In genomic region chr2:65022363-65023240, GRCm38 (mm10) we compare ENCODE assay signal across 8 mouse cellular contexts. TPM values are rescaled to one million over a fixed set of nuclear protein-coding genes. Genes with fewer than 3 reads are reported as not detected.
DNase-seq lines count a peak whose midpoint lies in the region; ATAC-seq and TF ChIP-seq lines count a peak whose summit lies in the region.

No protein-coding gene starts in this region.

- H3K4me2 ChIP-seq in embryonic facial prominence, embryonic 11.5 days (ENCODE audit: low read depth, low read length) = peak overlapping the region; percentile 100
- H3K4me2 ChIP-seq in limb, embryonic 14.5 days (replicated peaks; ENCODE audit: low read depth, low read length, severe bottlenecking) = peak overlapping the region; percentile 98
- H3K4me2 ChIP-seq in midbrain, embryonic 15.5 days = peak overlapping the region; percentile 96
- peak overlapping the region; percentile 97 for H3K4me2 ChIP-seq in stomach, embryonic 15.5 days

- no peaks in the 10 kb centered on the region for H3K9me3 ChIP-seq in erythroblast, embryonic 14.5 days (ENCODE audit: control insufficient read depth, low read length)
- H3K9me3 ChIP-seq in embryonic facial prominence, embryonic 11.5 days (replicated peaks; ENCODE audit: control insufficient read depth, low read length) = no peaks in the 10 kb centered on the region
- no peaks in the 10 kb centered on the region for H3K9me3 ChIP-seq in limb, embryonic 14.5 days (ENCODE audit: control insufficient read depth, low read length)
- H3K9me3 ChIP-seq in midbrain, embryonic 15.5 days = no peaks in the 10 kb centered on the region
- H3K9me3 ChIP-seq in stomach, embryonic 15.5 days = no peaks in the 10 kb centered on the region

- H3K36me3 ChIP-seq in erythroblast, embryonic 14.5 days (ENCODE audit: control insufficient read depth) = no peaks in the 10 kb centered on the region
- H3K36me3 ChIP-seq in embryonic facial prominence, embryonic 11.5 days (replicated peaks; ENCODE audit: control insufficient read depth, insufficient read depth, low read depth, low read length) = no peaks in the 10 kb centered on the region
- no peaks in the 10 kb centered on the region for H3K36me3 ChIP-seq in limb, embryonic 14.5 days (ENCODE audit: control insufficient read depth, insufficient read depth, low read length)
- no peaks in the 10 kb centered on the region for H3K36me3 ChIP-seq in midbrain, embryonic 15.5 days (replicated peaks)
- H3K36me3 ChIP-seq in stomach, embryonic 15.5 days = no peaks in the 10 kb centered on the region

- H3K9ac ChIP-seq in embryonic facial prominence, embryonic 11.5 days (replicated peaks; ENCODE audit: low read length) = peak overlapping the region; percentile 58
- H3K9ac ChIP-seq in limb, embryonic 14.5 days (ENCODE audit: low read depth, low read length, severe bottlenecking) = peak overlapping the region; percentile 66
- H3K9ac ChIP-seq in midbrain, embryonic 15.5 days = peak overlapping the region; percentile 81
- H3K9ac ChIP-seq in stomach, embryonic 15.5 days = peak overlapping the region; percentile 47

- H3K4me3 ChIP-seq in erythroblast, embryonic 14.5 days (replicated peaks) = peak overlapping the region; percentile 61
- peak overlapping the region; percentile 67 for H3K4me3 ChIP-seq in embryonic facial prominence, embryonic 11.5 days (ENCODE audit: low read depth, low read length)
- peak overlapping the region; percentile 70 for H3K4me3 ChIP-seq in limb, embryonic 14.5 days (replicated peaks; ENCODE audit: low read length)
- H3K4me3 ChIP-seq in midbrain, embryonic 15.5 days = peak overlapping the region; percentile 79
- peak overlapping the region; percentile 60 for H3K4me3 ChIP-seq in stomach, embryonic 15.5 days (replicated peaks)

- TF ChIP-seq POLR2A in limb, embryonic 14.5 days (IDR thresholded peaks at IDR 0.05; ENCODE audit: borderline replicate concordance, extremely low read depth, insufficient read depth, insufficient read length) = no peak

- H3K27ac ChIP-seq in embryonic facial prominence, embryonic 11.5 days (replicated peaks; ENCODE audit: low read depth, low read length) = no peak overlapping the region
- H3K27ac ChIP-seq in limb, embryonic 14.5 days (replicated peaks; ENCODE audit: low read depth, low read length) = no peak overlapping the region
- H3K27ac ChIP-seq in midbrain, embryonic 15.5 days = peak overlapping the region; percentile 58
- no peak overlapping the region for H3K27ac ChIP-seq in stomach, embryonic 15.5 days

- H3K4me1 ChIP-seq in erythroblast, embryonic 14.5 days (ENCODE audit: control insufficient read depth) = peaks cover 3% of the 10 kb centered on the region
- no peaks in the 10 kb centered on the region for H3K4me1 ChIP-seq in embryonic facial prominence, embryonic 11.5 days (ENCODE audit: control insufficient read depth, insufficient read depth, low read length)
- peaks cover 7% of the 10 kb centered on the region; the same call in 1 of the 2 replicates for H3K4me1 ChIP-seq in limb, embryonic 14.5 days (ENCODE audit: control insufficient read depth, insufficient read depth, low read length)
- H3K4me1 ChIP-seq in midbrain, embryonic 15.5 days = peaks cover 17% of the 10 kb centered on the region; the same call in 1 of the 2 replicates
- peaks cover 6% of the 10 kb centered on the region; the same call in 1 of the 2 replicates for H3K4me1 ChIP-seq in stomach, embryonic 15.5 days

- no peak for ATAC-seq in erythroblast, adult 5-6 weeks (replicated peaks; ENCODE audit: low FRiP score, poor library complexity, severe bottlenecking)
- peak; percentile 87 for ATAC-seq in embryonic facial prominence, embryonic 11.5 days (replicated peaks; ENCODE audit: insufficient number of reproducible peaks, low FRiP score, low TSS enrichment, low read depth)
- ATAC-seq in limb, embryonic 14.5 days (ENCODE audit: low FRiP score, low read depth) = peak; percentile 83
- peak; percentile 87 for ATAC-seq in midbrain, embryonic 15.5 days (replicated peaks)
- ATAC-seq in stomach, embryonic 15.5 days (ENCODE audit: insufficient read depth, low FRiP score, low read depth) = peak; percentile 90

- H3K27me3 ChIP-seq in erythroblast, embryonic 14.5 days (ENCODE audit: control insufficient read depth) = peaks cover 19% of the 10 kb centered on the region
- no peaks in the 10 kb centered on the region for H3K27me3 ChIP-seq in embryonic facial prominence, embryonic 11.5 days (ENCODE audit: control insufficient read depth, insufficient read depth, low read length)
- no peaks in the 10 kb centered on the region for H3K27me3 ChIP-seq in limb, embryonic 14.5 days (ENCODE audit: control insufficient read depth, insufficient read depth, low read length)
- H3K27me3 ChIP-seq in midbrain, embryonic 15.5 days (replicated peaks) = no peaks in the 10 kb centered on the region
- H3K27me3 ChIP-seq in stomach, embryonic 15.5 days (replicated peaks) = no peaks in the 10 kb centered on the region

- peak; percentile 66 for DNase-seq in embryonic facial prominence, embryonic 11.5 days (ENCODE audit: low spot score)
- DNase-seq in heart, adult 18-20 months = peak; percentile 84 to 85
- peak; percentile 77 for DNase-seq in kidney, adult 18-20 months
- peak; percentile 29 for DNase-seq in limb, embryonic 14.5 days (ENCODE audit: low spot score)

- 1% methylated on average over 64 of the region's 71 CpGs for WGBS in embryonic facial prominence, embryonic 11.5 days
- WGBS in limb, embryonic 14.5 days = under 1% methylated on average over 45 of the region's 71 CpGs
- under 1% methylated on average over 61 of the region's 71 CpGs for WGBS in midbrain, embryonic 15.5 days
- WGBS in stomach, embryonic 15.5 days = 1% methylated on average over 61 of the region's 71 CpGs

RNA-seq across cellular contexts. Expression of gene Grb14, which starts 2.2 kb away (rescaled TPM):
- 0.02 and 0.03 TPM in 2 replicates for polyA plus RNA-seq in erythroblast, embryonic 14.5 days (2012)
- total RNA-seq in erythroblast, adult 5-6 weeks (2015; ENCODE audit: low replicate concordance) = not detected in 2 replicates
- 0.70 and 1.2 TPM in 2 replicates for total RNA-seq in erythroblast, adult 5-6 weeks (2017; ENCODE audit: low replicate concordance)
- polyA plus RNA-seq in embryonic facial prominence, embryonic 11.5 days (2014; fragmentation: Nextera tagmentation; extraction: Ambion mirVana) = 9.5 and 10.7 TPM in 2 replicates
- total RNA-seq in heart, adult 18-20 months (2021) = 100 to 1,000 TPM; 225 to 261 TPM
- 2.6 and 3.3 TPM in 2 replicates for polyA plus RNA-seq in limb, embryonic 14.5 days (2012; rRNA removed)
- 6.5 and 8.6 TPM in 2 replicates for polyA plus RNA-seq in limb, embryonic 14.5 days (2014; fragmentation: Nextera tagmentation; extraction: Ambion mirVana)
- polyA plus RNA-seq in midbrain, embryonic 15.5 days (2015; fragmentation: Nextera tagmentation; extraction: Ambion mirVana) = 30.0 and 31.1 TPM in 2 replicates
- 17.1 and 20.0 TPM in 2 replicates for polyA plus RNA-seq in stomach, embryonic 15.5 days (2015; fragmentation: Nextera tagmentation; extraction: Ambion mirVana)

Comparison
In these comparisons a context has a peak if more than half of its experiments do, and no peak if none do; other contexts are left out.
1. DNase-seq: peak in every context shown above with its lines; median percentile 84 in heart, adult 18-20 months; 77 in kidney, adult 18-20 months; 66 in embryonic facial prominence, embryonic 11.5 days; 29 in limb, embryonic 14.5 days.